In the genomic region with DNA sequence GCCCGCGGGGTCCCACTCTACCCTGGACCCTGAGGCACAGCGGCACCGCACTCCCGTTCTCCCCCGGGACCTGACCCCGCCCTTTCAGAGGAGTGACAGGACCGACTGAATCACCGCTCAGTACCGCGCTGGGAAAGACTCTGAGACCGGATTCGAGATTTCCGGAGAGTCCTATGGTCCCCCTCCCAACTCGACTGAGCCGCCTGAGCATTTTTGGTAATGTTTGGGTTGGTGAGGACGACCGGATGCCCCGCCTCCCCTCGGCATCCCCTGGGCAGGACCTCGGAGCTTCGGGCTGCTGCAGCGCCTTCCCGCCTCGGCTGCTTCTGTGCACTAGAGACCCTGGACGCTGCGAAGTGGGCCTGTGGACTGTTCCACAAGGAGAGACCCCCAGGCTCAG, we compare ENCODE assay signal across 8 mouse cellular contexts. TPM values are rescaled to one million over a fixed set of nuclear protein-coding genes. Genes with fewer than 3 reads are reported as not detected.
A peak's percentile ranks its signal among the peaks of the same experiment; 100 is the strongest.
DNase-seq lines count a peak whose midpoint lies in the region; ATAC-seq lines count a peak whose summit lies in the region.

No protein-coding gene starts in this region.

- H3K4me3 ChIP-seq in forebrain, embryonic 10.5 days: peak overlapping the region; percentile 51

- H3K27ac ChIP-seq in forebrain, embryonic 10.5 days: peak overlapping the region; percentile 85

- H3K27me3 ChIP-seq in forebrain, embryonic 10.5 days (ENCODE audit: poor library complexity, severe bottlenecking): peaks cover 57% of the 10 kb centered on the region

- intact Hi-C loops in left cerebral cortex, postnatal 4 days (cut with DNase I): no loop called here
- intact Hi-C loops in left cerebral cortex, postnatal 36 days (cut with DNase I): no loop called here
- intact Hi-C loops in heart, postnatal 10 days (cut with DNase I): no loop called here

- no peaks in the 10 kb centered on the region for H3K36me3 ChIP-seq in forebrain, embryonic 10.5 days (replicated peaks)

- DNase-seq in left cerebral cortex, postnatal 4 days: peak; percentile 22
- no peak for DNase-seq in left cerebral cortex, postnatal 36 days (ENCODE audit: low spot score in 2 of 2)
- peak; percentile 72 for DNase-seq in forebrain, embryonic 10.5 days (ENCODE audit: extremely low spot score, low spot score)
- DNase-seq in heart, postnatal 10 days: peak; percentile 87 to 88
- DNase-seq in kidney, postnatal 25 days: peak; percentile 84 to 92
- peak; percentile 29 to 43 for DNase-seq in spleen, postnatal 14 days (ENCODE audit: low spot score in 2 of 2)
- DNase-seq in right cerebral cortex, postnatal 25 days: no peak

- peaks cover 72% of the 10 kb centered on the region for H3K4me1 ChIP-seq in forebrain, embryonic 10.5 days

- WGBS in forebrain, embryonic 10.5 days: under 1% methylated on average over 27 of the region's 27 CpGs

- no peaks in the 10 kb centered on the region for H3K9me3 ChIP-seq in forebrain, embryonic 10.5 days

- ATAC-seq in megakaryocyte progenitor cell, adult 5-6 weeks (replicated peaks; ENCODE audit: poor library complexity): peak; percentile 30

RNA-seq across cellular contexts. Expression of gene Mcam, which starts 4.2 kb away (rescaled TPM):
- total RNA-seq in left cerebral cortex, postnatal 4 days (2021): 10 to 100 TPM; 13.7 to 16.9 TPM
- total RNA-seq in left cerebral cortex, postnatal 36 days (2021): 10 to 100 TPM; 14.9 to 18.4 TPM
- 10.1 and 11.4 TPM in 2 replicates for polyA plus RNA-seq in forebrain, embryonic 10.5 days (2016; fragmentation: Nextera tagmentation; extraction: Ambion mirVana)
- 100 to 1,000 TPM; 147 to 156 TPM for total RNA-seq in heart, postnatal 10 days (2021)
- total RNA-seq in megakaryocyte progenitor cell, adult 5-6 weeks (2015): 0.12 TPM in 1 of 2 replicates, not detected in the other
- 0.14 TPM in 1 of 2 replicates, not detected in the other for total RNA-seq in megakaryocyte progenitor cell, adult 5-6 weeks (2017)

RNA-seq across cellular contexts. Expression of gene Rnf26, which starts 16.7 kb away (rescaled TPM):
- total RNA-seq in left cerebral cortex, postnatal 4 days (2021): 10 to 100 TPM; 31.1 to 33.1 TPM
- 10 to 100 TPM; 29.2 to 35.7 TPM for total RNA-seq in left cerebral cortex, postnatal 36 days (2021)
- polyA plus RNA-seq in forebrain, embryonic 10.5 days (2016; fragmentation: Nextera tagmentation; extraction: Ambion mirVana): 79.5 and 81.5 TPM in 2 replicates
- total RNA-seq in heart, postnatal 10 days (2021): 10 to 100 TPM; 18.1 TPM
- 47.7 and 59.6 TPM in 2 replicates for total RNA-seq in megakaryocyte progenitor cell, adult 5-6 weeks (2015)
- total RNA-seq in megakaryocyte progenitor cell, adult 5-6 weeks (2017): 19.1 and 21.2 TPM in 2 replicates

RNA-seq across cellular contexts. Expression of gene Gm49380, which starts 16.7 kb away (rescaled TPM):
- total RNA-seq in left cerebral cortex, postnatal 4 days (2021): under 1 TPM in 1 of 2 experiments, not detected in 1; 0.44 TPM
- total RNA-seq in left cerebral cortex, postnatal 36 days (2021): 1 to 10 TPM in 1 of 2 experiments, not detected in 1; 1.0 TPM
- 0.06 and 0.36 TPM in 2 replicates for polyA plus RNA-seq in forebrain, embryonic 10.5 days (2016; fragmentation: Nextera tagmentation; extraction: Ambion mirVana)
- total RNA-seq in heart, postnatal 10 days (2021): under 1 TPM; 0.10 to 0.12 TPM
- not detected in 2 replicates for total RNA-seq in megakaryocyte progenitor cell, adult 5-6 weeks (2015)
- not detected in 2 replicates for total RNA-seq in megakaryocyte progenitor cell, adult 5-6 weeks (2017)

RNA-seq across cellular contexts. Expression of gene C1qtnf5, which starts 23.0 kb away (rescaled TPM):
- 10 to 100 TPM in 1 of 2 experiments, 1 to 10 TPM in 1; 5.3 to 10.6 TPM for total RNA-seq in left cerebral cortex, postnatal 4 days (2021)
- 10 to 100 TPM; 15.1 to 19.3 TPM for total RNA-seq in left cerebral cortex, postnatal 36 days (2021)
- not detected in 2 replicates for polyA plus RNA-seq in forebrain, embryonic 10.5 days (2016; fragmentation: Nextera tagmentation; extraction: Ambion mirVana)
- 10 to 100 TPM; 15.5 to 21.3 TPM for total RNA-seq in heart, postnatal 10 days (2021)
- not detected in 2 replicates for total RNA-seq in megakaryocyte progenitor cell, adult 5-6 weeks (2015)
- total RNA-seq in megakaryocyte progenitor cell, adult 5-6 weeks (2017): not detected in 2 replicates

RNA-seq across cellular contexts. Expression of gene Mfrp, which starts 28.5 kb away (rescaled TPM):
- not detected for total RNA-seq in left cerebral cortex, postnatal 4 days (2021)
- under 1 TPM in 1 of 2 experiments, not detected in 1; 0.22 TPM for total RNA-seq in left cerebral cortex, postnatal 36 days (2021)
- polyA plus RNA-seq in forebrain, embryonic 10.5 days (2016; fragmentation: Nextera tagmentation; extraction: Ambion mirVana): 0.15 and 0.26 TPM in 2 replicates
- total RNA-seq in heart, postnatal 10 days (2021): not detected
- not detected in 2 replicates for total RNA-seq in megakaryocyte progenitor cell, adult 5-6 weeks (2015)
- total RNA-seq in megakaryocyte progenitor cell, adult 5-6 weeks (2017): 0.12 TPM in 1 of 2 replicates, not detected in the other

Comparison
In these comparisons a context has a peak if more than half of its experiments do, and no peak if none do; other contexts are left out.
1. DNase-seq: peak in left cerebral cortex, postnatal 4 days (single experiment), forebrain, embryonic 10.5 days (single experiment), heart, postnatal 10 days (2 of 2), kidney, postnatal 25 days (2 of 2) and spleen, postnatal 14 days (2 of 2); none in left cerebral cortex, postnatal 36 days (0 of 2) and right cerebral cortex, postnatal 25 days (single experiment).
2. RNA of gene Mcam, which starts 4.2 kb away (total RNA-seq): 147 to 156 TPM in heart, postnatal 10 days, 14.9 to 18.4 TPM in left cerebral cortex, postnatal 36 days and 13.7 to 16.9 TPM in left cerebral cortex, postnatal 4 days; 0.12 to 0.14 TPM in megakaryocyte progenitor cell, adult 5-6 weeks; every median in the first group is over 10 times any median in the second.